Mouse (Mus musculus): Measurements from ENCODE around the gene Adgrd1.
A peak's percentile ranks its signal among the peaks of the same experiment; 100 is the strongest.

The Adgrd1 gene

DNA sequence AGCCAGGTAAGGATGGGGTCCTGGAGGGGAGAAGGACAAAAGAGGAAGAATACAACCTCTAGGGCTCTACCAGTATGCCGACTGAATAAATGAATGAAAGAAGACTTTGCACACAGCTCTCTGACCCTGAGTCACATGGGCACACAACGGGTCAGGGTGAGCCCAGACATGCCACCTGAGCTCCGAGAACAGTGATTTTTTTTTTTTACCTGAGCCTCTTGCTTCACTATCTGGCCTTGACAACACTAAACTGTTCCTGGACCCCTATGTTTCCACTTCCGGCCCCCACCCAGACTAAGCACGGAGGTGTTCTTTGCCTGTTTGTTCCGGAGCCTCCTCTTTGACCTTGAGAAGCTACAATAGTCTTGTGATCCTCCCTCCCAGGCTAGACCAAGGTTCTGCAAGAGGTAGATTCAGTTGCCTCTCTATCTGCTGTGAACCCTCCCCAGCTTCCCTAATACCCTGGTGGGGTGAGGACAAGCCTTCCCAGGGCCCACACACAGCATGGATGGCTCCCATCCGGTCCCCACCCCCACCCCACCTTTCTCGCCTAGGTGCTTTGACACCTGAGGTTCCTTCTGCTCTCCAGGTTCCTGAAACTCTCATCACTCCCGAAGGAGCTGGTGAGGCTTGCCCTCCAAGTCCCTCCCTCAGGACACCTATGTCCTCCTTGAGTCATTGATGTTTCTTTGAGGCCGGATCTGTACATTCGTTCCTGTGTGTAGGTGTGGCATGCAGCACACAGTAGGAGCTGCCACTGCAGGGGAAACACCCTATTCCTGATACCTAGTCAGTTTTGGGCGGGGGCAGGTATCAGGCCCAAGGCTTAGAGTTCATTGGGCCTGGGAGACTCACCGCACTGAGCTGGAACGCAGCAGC, 58.7 kb downstream of the Adgrd1 start:
- DNase-seq (ENCODE audit: low read depth, low spot score) = no peak

DNA sequence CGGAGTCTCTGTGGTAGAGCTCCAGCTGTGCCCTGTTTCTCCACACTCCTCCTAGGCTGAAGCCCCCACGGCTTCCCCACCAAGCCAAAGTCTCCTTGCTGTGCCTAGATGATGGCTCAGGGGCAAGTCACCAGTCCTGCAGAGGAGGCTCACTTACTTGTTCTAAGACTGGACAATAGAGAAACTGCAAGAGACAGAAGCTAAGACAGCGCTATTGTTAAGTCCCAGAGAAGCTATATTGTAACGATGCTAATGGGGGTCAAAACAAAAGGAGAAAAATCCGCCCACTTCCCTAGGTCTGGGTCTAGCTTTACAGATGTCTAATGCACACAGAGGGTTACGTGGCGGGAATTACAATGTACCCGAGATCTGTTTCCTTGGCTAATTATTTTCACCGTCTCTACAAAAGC, 59.4 kb downstream of the Adgrd1 start:
- no peak for DNase-seq (ENCODE audit: low read depth, low spot score)

DNA sequence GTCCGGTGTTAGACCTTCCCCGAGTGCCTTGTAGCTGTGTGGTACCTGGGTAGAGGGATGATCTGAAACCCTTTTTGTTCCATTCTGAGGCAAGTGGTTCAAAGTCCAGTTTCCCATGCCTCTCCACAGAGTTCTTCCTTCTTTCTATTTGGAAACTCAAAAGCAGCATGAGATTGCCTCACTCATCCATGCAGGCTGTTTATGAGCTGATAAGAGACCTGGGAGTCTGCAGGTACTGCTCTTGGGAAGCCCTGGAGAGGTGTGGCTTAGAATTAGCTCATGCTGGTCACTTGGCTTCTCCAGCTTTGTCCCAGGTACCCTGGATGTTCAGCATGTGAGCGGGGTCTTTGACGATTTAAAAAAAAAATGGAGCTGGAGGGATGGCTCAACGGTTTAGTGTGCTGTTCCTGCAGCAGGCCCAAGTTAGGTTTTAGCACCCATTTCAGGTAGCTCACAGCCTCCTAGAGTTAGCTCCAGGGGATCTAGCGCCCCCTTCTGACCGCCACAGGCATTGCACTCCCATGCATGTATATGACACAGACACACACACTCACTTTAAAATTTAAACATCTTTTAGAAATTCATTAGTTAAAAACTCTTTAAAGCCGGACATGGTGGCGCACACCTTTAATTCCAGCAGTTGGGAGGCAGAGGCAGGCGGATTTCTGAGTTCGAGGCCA, 65.0 kb downstream of the Adgrd1 start:
- DNase-seq (ENCODE audit: low read depth, low spot score) = no peak

DNA sequence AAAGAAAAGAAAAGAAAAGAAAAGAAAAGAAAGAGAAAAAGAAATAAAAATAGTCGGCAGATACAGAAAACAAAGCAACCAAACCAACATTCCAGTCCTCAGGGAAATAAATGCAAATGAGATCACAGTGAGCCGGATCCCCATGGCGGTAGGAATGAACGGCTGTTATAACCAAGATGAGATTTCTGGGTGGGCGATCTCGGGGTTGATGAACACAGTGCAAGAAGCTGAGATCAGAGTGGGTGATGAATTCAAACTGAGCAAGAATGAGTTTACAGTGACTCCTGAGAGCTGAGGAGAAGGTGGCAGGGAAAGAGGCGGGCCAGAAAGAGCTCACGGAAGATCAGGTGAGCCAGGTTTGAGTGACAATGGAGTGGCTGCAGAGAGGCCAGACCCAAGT, 66.9 kb downstream of the Adgrd1 start:
- DNase-seq (ENCODE audit: low read depth, low spot score) = no peak

DNA sequence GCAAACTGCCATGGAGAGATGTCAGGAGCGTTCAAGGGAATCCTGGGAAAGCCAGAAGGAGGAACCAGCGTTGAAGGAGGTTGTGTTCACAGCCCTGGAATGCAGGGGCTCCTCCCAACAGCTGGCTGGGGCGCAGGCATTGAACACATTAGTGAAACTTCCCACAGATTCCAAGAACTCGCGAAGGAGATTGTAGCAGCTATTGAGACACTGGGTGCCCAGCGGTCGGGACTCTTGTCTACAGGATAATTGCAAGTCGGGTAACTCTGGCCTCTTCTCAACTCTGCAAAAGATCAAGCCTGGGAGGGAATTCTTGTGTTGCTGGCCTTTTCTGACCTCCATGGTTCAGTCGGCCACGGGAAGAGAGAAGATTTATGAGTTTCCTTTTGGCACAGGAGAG, 67.5 kb downstream of the Adgrd1 start:
- peak; percentile 64 for DNase-seq (ENCODE audit: low read depth, low spot score)

DNA sequence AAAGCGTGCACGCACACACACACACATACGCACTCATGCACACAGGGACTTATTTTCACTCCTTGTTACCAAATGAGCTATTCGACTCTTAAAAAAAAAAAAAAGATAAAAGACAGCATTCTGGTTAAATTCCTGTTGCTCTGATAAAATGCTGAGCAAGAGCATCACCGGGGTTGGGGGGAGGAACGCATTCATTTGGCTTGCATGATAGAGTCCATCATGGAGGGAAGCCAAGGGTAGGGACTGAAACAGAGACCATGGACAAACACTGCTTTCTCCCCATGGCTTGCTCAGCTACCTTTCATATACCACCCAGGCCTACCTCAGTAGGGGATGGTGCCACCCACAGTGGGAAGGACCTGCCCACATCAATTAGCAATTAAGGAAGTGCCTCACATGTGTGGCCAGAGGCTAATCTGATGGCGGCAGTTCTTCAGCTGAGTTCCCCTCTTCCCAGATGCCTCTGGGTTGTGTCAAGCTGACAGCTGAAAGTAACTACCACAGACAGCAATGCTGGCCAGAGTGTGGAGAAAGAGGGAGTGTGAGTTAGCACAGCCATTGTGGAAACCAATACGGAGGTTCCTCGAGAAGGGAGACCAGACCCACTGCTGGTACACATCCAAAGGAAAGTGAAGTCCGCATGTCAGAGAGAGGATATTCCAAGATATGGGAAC, 68.5 kb downstream of the Adgrd1 start:
- no peak for DNase-seq (ENCODE audit: low read depth, low spot score)

DNA sequence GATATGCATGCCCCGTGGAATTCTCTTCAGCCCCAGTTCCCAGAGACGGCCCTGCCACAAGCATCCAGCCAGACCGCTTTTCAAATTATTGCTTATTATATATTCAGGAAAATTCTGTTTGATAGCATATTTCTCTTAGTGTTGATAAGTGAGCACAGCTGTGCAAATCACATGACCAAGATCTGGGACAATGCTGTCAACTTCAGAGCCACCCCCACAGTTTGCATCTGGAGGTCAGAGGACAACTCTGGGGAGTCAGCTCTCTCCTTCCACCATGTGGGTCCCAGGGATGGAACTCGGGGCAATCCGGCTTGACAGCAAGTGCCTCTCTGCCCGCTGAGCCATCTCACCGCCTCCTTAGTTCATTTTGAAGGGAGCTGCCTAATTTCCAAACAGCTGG, 69.0 kb downstream of the Adgrd1 start:
- DNase-seq (ENCODE audit: low read depth, low spot score) = no peak

DNA sequence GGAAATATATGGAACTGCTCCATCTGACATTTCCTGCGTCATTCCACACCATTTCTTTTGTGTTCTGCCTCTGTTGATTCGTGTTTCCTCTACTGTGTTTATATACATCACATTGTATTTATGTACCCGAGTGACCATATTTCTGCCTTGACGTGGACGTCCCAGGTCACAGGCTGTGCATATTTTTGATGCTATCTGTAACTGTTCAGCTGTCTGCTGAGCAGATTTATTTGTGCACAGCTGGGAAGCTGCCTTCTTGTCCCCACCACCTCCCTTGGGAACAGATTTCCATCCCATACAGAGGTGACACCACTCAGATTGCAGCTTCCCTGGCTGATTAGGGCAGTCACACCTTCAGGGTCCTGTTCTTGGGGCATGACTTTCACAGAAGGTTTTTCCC, 72.5 kb downstream of the Adgrd1 start:
- DNase-seq (ENCODE audit: low read depth, low spot score) = no peak

DNA sequence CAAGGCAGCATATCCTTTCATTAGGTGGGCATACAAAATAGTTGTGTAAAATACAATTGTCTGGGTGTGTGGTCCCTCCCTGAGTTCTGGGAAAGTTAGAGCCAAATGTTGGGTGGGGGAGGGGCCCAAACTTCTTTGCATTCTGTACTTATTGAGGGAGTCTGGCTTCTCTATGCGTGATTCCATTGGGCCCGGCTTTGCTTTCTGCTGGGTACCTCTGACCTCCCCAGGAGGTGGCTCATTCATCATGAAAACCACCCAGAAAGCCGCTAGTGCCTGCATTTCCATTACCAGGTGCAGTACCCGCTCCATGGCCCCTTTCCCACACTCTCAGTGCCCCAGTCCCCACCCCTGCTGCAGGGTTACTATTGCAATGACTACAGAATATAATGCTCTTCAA, 73.0 kb downstream of the Adgrd1 start:
- no peak for DNase-seq (ENCODE audit: low read depth, low spot score)

DNA sequence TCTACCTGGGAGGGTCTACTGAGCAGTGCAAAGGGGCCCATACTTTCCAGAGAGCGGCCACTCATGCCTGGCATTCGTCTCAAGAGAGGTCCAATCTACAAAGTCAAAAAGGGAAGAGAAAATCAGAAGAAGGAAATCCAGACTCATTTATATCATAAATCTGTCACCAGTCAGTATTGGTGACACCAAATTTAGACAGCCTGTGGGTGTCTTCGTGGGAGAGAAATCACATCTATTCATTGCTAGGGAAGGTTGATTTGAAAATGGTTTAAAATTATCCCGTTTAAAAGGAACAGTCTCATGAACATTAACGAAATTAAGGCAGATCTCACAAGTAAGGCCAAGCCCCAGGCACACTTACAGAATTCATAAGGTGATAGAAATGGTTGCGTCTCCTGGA, 76.0 kb downstream of the Adgrd1 start:
- DNase-seq (ENCODE audit: low read depth, low spot score) = no peak

DNA sequence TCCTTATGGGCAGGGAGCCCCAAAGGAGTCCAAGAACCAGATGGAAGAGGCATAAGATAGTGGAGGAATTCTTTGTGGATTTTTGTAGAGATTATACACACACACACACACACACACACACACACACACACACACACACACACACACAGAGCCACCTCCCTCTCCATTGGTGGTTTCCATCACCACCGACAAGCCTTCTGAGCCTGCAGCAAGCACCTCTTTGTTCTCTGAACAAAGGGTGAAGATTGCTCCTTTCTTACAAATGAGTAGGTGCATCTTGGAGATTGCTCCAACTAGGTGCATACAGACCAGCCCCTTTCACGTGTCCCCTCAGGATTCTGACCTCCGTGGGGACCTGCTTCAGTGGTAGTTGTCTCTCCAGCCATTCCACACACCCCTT, 79.4 kb downstream of the Adgrd1 start:
- DNase-seq (ENCODE audit: low read depth, low spot score) = no peak

DNA sequence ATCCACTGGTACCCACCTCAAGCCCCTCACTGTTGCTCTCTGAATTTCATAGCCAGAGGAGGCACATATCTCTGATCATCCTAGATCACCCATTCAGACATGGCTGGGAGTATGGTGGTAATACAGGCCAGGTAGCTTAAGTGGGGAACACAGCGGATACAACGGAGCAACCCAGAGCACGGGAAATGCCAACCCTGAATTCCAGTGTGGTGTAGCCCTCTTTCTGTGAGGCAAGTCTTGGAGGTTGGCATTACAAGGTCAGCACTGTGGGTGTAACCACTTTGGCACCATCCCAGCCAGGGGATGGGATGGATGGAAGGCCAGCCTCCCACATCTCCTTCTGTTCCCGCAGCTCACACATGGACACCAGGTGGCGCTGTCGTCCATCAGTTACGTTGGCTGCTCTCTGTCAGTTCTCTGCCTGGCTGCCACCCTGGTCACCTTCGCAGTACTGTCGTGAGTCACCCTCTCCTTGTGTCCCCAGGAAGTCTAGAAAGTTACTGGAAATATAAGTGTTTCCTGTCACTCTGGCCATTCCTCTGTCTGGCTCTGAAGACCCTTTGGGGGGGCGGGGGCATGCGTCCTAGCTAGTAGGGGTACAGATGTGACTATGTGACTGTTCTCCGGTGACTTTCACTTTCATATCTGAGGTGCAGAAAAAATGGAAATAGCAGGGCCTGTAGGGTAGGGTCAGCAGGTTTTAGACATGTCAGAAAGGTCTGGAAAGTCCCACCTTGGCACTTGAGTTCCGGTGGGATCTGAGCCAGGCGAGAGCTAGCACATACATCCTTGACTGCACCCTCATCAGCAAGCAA, 81.4 kb downstream of the Adgrd1 start:
- DNase-seq (ENCODE audit: low read depth, low spot score) = peak; percentile 86

DNA sequence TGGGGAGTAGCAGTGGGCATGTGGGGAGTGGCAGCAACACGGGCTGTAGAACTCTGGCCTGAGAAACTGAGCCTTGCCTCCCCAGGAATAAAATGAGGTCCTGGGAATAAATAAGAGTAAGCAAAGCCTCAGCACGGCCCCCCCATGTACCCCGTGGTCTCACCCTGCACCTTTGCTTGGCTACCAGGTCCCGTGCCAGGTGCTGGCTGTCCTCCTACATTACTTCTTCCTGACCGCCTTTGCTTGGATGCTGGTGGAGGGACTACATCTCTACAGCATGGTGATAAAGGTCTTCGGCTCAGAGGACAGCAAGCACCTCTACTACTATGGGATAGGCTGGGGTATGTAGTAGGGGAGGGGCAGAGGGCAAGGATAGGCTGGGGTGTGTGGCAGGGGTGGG, 82.8 kb downstream of the Adgrd1 start:
- no peak for DNase-seq (ENCODE audit: low read depth, low spot score)

DNA sequence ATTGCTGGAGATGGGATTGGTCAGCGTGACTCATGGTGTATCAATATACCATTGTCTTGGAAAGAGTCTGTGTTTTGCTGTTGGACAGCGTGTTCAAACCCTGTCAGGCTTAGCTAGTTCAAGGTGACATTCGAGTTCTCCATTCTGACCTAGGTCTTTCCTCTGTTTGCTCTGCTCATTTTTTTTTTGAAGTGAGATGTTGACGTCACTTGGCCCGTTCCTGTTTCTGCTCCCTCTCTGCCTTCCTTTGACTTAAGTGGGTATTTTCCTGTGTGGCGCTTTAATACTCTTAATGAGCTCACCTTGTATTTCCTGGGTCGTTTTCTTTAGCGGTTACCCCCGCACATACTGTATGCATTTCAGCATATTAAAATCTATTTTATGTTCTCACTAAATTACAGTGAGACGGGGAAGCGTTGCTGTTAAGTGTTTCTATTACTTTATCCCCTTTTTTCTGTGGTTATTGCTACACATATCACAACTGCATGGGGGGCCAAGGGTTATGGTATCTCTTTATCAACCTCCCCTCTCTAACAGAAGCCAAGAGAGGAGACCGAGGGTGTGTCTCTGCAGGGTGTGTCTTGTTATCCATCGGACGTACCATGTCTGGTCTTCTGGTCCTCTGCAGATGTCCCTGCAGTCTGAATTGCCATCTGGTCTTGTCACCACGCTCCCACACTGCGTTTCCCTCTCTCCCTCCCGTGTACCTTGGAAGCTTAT, 83.6 kb downstream of the Adgrd1 start:
- no peak for DNase-seq (ENCODE audit: low read depth, low spot score)

DNA sequence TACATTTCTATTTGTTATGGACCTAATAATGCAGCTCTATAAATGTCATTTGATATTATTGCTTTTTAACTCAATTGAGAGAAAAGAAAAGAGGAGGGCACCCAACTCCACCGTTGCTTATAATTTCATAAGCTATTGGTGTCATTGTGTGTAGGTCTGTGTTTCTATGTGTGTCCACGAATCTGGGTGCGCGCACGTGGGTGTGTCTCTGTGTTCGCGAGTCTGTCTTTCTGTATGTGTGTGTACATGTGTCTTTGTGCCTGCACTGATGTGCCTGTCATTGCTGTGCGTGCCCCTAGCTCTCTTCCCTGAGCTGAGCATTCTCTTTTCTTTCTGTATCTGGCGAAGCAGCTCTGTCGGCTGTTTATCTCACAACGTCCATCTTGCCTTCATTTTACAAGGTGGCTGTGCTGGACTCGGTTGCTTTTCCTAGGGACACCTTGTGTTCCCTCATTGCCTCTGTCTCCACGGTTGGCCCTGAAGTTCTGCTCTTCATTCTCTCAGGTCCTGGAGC, 84.2 kb downstream of the Adgrd1 start:
- DNase-seq (ENCODE audit: low read depth, low spot score) = no peak

DNA sequence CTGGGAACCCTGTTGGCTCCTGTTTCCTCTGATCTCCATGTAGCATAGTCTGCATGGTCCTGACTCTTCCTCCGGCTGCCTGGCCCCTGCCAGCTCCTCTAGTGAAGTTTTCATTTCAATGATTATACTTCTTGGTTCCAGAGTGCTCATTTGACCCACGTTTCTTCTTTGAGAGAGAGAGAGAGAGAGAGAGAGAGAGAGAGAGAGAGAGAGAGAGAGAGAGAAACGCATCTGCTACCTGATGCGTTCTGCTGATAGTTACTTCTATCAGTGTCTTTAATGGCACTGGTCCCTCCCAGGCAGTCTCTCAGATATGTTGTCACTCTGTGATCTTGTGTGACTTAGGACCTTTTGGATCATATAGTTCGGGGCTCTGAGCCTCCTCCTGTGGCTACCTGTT, 84.9 kb downstream of the Adgrd1 start:
- no peak for DNase-seq (ENCODE audit: low read depth, low spot score)

DNA sequence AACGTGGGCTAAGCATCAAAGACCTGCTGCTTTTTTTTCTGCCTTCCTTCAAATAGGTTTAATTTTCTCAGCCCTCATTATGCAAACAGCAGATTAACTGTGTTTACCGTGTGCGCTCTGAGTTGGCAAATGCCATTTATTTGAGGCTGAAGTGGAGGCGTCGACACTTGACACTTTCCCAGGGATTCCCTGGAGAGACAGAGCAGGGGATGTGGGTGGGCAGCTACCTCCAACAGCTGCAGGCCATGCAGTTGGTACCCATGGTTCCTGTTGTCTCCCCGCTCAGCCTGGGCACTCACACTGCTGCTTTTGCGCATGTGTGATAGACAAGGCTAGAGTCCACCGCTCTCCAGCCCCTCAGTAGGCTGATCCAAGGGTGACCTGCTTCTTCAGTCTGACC, 86.0 kb downstream of the Adgrd1 start:
- DNase-seq (ENCODE audit: low read depth, low spot score) = no peak

DNA sequence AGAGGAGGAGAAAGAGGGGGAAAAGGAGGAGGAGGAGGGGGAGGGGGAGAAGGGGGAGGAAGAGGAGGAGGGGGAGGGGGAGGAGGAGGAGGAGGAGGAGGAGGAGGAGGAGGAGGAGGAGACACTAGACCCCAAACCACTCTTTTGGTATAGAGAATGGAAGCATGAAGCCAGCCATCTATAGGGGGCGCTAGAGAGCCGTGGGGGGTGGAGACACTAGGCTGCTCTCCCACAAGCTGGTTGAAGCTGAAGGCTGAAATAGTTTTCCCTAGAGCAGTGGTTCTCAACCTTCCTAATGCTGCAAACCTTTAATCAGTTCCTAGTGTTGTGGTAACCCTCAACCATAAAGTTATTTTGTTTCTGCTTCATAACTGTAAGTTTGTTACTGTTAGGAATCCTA, 89.7 kb downstream of the Adgrd1 start:
- peak; percentile 29 for DNase-seq (ENCODE audit: low read depth, low spot score)

DNA sequence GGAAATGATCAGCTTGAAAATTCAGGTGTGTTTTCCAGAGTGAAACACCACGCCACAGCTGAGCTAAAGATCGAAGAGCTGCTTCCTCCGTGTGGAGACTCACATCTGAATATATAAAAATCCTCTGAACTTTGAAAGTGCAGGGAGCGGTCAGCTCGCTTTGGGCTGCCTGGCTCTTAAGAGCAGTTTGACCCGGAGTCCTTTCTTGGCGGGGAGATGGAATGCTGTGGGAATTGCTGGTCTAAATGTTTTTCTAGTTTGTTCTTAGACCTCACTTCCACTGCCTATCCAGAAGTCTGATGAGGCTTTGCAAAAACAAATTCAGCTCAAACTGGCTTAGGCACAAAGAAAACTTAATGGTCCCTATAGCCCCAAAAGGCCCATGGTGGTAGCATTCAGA, 90.4 kb downstream of the Adgrd1 start:
- no peak for DNase-seq (ENCODE audit: low read depth, low spot score)

DNA sequence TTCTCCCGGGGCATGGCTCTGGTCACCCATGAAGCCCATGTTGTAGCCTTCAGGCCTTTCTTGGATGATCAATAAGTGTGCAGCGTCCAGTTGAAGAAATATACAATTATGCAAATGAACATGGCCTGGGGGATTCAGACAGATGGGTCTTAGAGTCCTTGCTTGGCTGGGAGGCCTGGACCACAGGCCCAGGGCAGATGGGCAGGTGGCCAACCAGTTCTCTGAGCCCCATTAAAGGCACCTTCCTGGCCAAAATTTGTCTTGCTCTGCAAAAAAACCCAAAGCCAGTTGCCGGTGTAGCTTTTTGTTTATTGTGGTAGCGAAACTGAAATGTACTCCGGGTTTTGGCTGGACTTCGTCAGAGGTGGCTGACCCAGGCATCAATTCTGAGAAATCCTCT, 92.5 kb downstream of the Adgrd1 start:
- DNase-seq (ENCODE audit: low read depth, low spot score) = no peak

DNA sequence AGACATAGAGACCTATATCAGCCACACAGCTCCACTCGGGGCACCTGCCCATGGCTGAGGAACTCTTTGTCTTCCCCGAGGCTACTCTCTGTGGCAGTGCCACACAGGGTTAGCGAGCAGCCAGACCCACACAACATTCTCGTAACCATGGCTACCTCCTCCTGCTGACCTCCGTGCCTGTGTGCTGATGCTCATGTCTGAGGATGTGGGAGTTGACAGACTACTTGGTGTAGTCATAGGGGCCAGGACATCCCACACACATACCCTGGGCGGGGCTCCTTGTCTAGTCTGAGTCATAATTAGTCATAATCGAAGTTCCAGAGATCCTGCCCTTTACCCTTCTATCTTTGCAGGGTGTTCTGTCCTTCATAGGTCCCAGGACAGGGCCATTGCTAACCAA, 93.5 kb downstream of the Adgrd1 start:
- peak; percentile 57 for DNase-seq (ENCODE audit: low read depth, low spot score)
